Mouse (Mus musculus): Measurements from ENCODE around the gene Nuak2. TPM values are rescaled to one million over a fixed set of nuclear protein-coding genes. Genes with fewer than 3 reads are reported as not detected.

Nuak2 gene
- polyA plus RNA-seq (2015; fragmentation: Nextera tagmentation; extraction: Ambion mirVana), result 2.8 and 4.5 TPM in 2 replicates

DNA sequence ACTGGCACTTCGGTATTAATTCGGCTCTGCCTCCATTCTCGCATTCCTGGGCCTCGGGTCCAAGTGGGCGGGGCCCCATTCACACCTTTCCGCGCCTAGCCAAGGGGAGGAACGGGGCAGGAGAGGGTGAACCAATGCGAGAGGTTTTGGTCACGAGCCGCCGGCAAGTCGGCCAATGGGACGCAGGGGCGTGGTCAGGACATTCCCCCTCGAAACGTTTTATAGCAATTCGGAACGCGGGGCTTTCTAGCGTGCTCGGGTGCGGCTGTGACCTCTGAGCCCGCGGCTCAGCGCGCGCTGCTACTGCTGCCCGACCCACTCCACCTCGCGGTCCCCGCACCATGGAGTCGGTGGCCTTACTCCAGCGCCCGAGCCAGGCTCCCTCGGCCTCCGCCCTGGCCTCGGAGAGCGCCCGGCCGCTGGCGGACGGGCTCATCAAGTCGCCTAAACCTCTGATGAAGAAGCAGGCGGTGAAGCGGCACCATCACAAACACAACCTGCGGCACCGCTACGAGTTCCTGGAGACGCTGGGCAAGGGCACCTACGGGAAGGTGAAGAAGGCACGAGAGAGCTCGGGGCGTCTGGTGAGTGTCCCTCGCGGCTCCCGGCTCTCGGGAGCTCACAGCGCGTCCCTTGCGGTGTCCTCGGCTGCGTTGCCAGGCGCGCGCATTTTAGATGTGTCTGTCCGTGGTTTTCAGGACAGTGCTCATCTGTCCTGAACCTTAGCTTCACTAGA, at the start of gene Nuak2:
TSS of gene Nuak2 (plus strand) at position 238 of the 736 bp plus-strand sequence.

DNA sequence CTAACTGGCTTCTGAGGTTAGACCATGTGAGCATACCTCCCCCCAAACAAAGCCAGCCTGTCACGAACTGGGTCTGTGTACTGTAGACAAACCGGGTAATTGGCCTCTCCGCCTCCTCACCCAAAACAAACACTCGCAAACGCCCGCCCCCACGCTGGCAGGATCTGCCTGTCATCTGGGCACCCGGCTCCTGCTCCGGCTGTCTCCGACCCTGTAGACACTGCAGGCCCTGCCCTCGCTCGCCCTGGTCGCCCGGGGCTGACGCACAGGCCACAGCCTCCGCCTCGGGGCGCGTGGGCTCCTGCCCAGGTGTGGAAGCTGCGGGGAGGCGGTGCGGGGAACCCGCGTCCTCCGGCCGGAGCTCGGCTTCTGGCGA, 17.5 kb upstream of the Nuak2 start, which contains the start of gene Klhdc8a:
TSS of gene Klhdc8a (plus strand) at position 202 of the 376 bp plus-strand sequence.

Other genes with a start within 250 kb of the Nuak2 start
- 44.0 and 47.6 TPM in 2 replicates for gene Mfsd4a, start 248.1 kb upstream of the Nuak2 start, polyA plus RNA-seq (2015; fragmentation: Nextera tagmentation; extraction: Ambion mirVana)
- gene Cdk18, start 176.4 kb upstream of the Nuak2 start, polyA plus RNA-seq (2015; fragmentation: Nextera tagmentation; extraction: Ambion mirVana), result 2.0 and 2.6 TPM in 2 replicates
- gene Lemd1, start 124.7 kb upstream of the Nuak2 start, polyA plus RNA-seq (2015; fragmentation: Nextera tagmentation; extraction: Ambion mirVana), result not detected in 2 replicates
- not detected in 2 replicates for gene AC124108.1, start 124.7 kb upstream of the Nuak2 start, polyA plus RNA-seq (2015; fragmentation: Nextera tagmentation; extraction: Ambion mirVana)
- gene Gm10188, start 86.4 kb upstream of the Nuak2 start, polyA plus RNA-seq (2015; fragmentation: Nextera tagmentation; extraction: Ambion mirVana), result not detected in 2 replicates
- 0.29 and 0.52 TPM in 2 replicates for gene Klhdc8a, start 17.5 kb upstream of the Nuak2 start, polyA plus RNA-seq (2015; fragmentation: Nextera tagmentation; extraction: Ambion mirVana)
- gene Tmcc2, start 75.2 kb downstream of the Nuak2 start, polyA plus RNA-seq (2015; fragmentation: Nextera tagmentation; extraction: Ambion mirVana), result 3.6 and 5.0 TPM in 2 replicates
- 6.4 and 6.7 TPM in 2 replicates for gene Dstyk, start 101.4 kb downstream of the Nuak2 start, polyA plus RNA-seq (2015; fragmentation: Nextera tagmentation; extraction: Ambion mirVana)
- 13.4 and 16.0 TPM in 2 replicates for gene Rbbp5, start 161.2 kb downstream of the Nuak2 start, polyA plus RNA-seq (2015; fragmentation: Nextera tagmentation; extraction: Ambion mirVana)
- 0.91 and 1.2 TPM in 2 replicates for gene Tmem81, start 190.1 kb downstream of the Nuak2 start, polyA plus RNA-seq (2015; fragmentation: Nextera tagmentation; extraction: Ambion mirVana)
- gene Cntn2, start 227.1 kb downstream of the Nuak2 start, polyA plus RNA-seq (2015; fragmentation: Nextera tagmentation; extraction: Ambion mirVana), result 0.04 and 0.06 TPM in 2 replicates